Mouse (Mus musculus) hindlimb bud, embryonic 11.5 days (tissue): ENCODE measurements around the gene Nudt8.
"Not testable (repeated sequence)": the region's sequence is repeated elsewhere in the genome, so short reads cannot be mapped to it uniquely, and the experiment has no call there.

Source experiments
- DNase-seq: peaks from one replicate; pipeline ENCODE4 v3.0.0-alpha.2; 2012; ENCODE audit warnings: low read depth, low spot score; ENCODE audit errors: extremely low spot score

The Nudt8 gene

DNA sequence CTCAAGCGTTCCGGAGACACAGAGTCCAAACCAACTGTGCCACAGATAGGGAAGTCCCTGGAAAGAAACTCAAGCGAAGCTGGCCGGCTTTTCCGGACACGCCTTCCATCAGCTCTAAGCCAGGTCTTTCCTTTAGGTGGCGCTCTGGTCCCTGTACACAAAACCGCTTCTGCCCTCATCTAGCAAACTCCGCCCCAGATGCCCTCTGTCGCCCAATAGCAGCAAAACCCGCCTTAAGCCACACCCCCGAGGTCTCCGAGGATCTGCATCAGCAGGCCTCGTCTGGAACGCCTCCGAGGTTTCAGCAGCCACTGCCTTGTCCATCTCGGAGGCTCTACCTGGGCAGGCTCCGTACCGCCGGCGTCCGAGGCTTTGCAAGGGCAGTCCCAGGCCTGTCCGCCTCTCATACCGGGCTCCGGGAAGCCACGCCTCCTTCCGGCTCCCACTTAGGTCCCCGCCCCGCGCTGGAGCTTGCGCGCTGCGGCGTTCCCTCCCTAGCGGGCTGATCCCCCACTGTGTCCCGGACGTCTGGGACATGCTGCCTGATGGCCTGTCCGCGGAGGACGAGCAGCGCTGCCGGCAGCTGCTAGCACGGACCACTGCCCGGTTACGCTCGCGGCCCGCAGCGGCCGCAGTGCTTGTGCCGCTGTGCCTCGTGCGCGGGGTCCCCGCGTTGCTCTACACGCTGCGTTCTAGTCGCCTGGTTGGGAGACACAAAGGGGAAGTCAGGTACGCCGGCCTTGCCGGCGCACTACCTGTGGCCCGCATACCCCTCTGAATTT lies at the start of gene Nudt8, which contains the start of gene Gm49405:
Gene Nudt8, plus strand, starts transcription at position 462 of the 782 bp plus-strand sequence.
Gene Gm49405, plus strand, starts transcription at position 508 of the 782 bp plus-strand sequence.
- peak; percentile 97 for DNase-seq

DNA sequence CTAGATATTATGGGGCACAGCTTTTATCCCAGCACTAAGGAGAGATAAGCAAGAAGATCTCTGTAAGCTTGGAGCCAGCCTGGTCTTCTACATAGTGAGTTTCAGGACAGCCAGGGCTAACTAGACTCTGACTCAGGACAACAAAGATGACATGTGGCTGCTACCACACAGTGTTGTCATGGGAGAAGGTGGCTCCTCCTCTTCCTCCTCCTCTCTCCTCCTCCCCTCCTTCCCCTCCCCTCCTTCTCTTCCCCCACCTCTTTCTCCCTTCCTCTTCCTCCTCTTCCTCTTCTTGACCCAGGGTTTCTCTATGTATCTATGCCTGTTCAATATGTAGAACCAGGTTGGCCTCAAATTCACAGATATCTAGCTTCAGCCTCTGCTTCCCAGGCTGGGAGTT lies 48.9 kb upstream of the Nudt8 start:
- DNase-seq: no peak

DNA sequence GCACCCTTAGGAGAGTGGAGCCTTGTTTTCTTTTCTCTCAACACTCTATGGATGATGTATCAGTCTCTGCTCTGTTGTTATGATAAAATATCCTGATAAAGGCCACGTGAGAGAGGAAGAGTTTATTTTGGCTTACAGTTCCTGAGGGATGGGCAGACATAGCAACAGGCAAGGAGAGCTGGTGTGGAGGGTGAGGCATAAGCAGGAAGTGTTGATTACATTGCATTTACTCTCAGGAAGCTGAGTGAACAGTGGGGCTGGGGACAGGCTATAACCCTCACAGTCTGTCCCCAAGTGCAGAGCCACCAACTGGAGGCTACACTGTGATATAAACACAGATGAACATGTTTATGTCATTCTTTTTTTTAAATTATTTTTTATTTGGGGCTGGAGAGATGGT lies 48.3 kb upstream of the Nudt8 start:
- no peak for DNase-seq

DNA sequence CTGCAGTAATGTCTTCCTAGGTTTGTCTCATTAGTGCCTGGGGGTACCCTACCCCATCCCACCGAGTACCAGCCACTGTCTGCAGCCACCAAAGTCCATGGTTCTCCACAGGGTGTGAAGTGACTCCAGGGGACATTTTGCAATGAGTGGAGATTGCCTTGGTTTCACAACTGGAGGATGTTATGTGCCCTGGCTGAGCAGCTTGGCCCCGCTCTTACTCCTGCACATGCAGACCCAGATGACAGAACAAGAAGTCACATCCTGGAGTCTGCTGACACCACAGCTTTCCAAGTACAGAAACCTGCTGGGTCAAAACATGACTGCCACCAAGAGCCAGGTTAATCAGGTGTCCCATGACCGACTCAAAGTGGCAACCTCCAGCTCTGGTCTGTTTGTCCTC lies 45.3 kb upstream of the Nudt8 start:
- no peak for DNase-seq

DNA sequence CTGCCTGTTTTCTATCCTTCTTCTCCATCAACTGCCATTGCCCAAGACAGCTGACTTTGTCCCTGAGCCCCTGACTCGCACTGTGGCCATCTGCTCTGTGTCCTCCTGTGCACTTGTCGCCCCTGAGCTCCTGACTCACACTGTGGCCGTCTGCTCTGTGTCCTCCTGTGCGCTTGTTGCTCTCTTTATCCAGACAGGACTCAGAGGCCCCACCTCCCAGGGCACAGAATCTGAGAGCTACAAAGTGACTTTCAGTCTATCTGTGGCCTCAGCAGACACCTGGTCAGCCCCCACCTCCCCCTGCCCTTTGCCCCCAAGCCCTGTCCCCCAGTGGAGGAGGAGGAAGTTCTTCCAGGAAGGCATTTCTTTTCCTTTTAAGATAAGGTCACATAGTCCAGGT lies 44.6 kb upstream of the Nudt8 start:
- no peak for DNase-seq

DNA sequence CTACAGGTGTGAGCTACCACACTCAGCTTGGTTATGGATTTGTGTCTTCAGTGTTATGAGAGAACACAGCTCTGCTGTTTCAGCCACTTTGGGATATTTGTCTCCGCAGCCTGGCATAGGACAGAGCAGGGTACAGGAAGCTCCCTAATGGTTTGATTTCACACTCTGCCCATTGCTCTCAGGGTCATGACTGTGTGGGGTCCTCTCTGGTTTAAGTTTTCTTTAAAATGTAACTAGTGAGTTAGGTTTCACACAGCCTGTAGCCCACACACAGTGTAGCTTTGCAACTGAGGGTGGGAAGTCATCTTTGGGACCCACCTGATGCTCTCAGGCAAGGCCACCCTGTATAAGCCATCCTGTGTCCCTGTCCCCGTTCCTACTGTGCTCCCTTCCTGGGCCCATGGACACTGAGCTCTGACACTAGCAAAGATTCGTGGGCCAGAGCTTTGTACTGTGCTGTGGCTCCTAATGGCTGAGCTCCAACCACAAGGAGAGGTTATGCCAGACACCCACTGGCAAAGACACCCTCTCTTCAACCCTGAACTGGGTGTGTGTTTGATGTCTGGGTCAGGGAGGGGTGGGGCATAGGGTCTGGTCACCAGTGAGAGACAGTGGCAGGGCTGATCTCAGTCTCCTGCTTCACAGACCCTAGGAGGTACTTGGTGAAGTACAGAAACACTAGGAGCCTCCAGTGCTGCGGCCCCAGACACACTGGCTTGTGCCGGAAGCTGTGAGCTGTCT lies 42.9 kb upstream of the Nudt8 start:
- DNase-seq: not testable (repeated sequence)

DNA sequence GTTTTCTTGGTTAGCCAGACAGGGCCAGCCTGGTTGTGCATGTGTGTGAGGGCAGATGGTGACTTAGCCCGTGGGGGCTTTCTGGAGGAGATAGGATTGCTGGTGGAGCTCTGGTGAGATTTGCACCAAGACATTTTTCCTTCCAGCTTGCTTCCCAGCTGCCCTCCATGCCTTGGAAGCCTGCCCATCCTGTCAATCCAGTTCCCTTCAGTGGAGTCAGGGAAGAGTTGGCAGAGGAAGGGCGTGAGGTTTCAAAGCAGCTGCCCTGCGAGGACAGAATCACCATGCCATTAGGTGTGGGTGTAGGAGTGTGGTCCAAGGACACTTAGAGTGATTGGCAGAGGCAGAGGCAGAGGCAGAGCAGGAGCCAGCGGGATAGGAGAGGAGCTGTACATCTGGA lies 41.9 kb upstream of the Nudt8 start, which contains the start of gene Aldh3b3:
Gene Aldh3b3, plus strand, starts transcription at position 176 of the 400 bp plus-strand sequence.
- no peak for DNase-seq

DNA sequence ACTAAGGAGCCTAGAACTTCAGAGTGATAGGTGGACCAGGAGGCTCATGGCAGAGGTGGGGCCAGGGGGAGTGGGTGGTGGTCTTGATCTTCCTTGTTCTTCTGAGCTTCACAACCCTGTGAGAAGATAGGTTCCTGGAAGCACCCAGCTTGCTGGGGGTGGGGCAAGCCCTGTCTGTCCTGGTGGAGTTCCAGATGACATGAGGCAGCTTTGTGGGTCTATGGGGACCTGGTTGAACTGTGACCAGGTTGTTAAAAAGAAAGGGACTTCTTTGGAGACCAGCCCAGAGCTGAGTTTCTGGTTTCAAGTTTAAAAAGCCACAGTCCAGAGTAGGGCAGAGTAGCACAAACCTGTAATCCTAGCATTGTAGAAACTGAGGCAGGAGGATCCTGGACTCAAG lies 41.4 kb upstream of the Nudt8 start:
- no peak for DNase-seq

DNA sequence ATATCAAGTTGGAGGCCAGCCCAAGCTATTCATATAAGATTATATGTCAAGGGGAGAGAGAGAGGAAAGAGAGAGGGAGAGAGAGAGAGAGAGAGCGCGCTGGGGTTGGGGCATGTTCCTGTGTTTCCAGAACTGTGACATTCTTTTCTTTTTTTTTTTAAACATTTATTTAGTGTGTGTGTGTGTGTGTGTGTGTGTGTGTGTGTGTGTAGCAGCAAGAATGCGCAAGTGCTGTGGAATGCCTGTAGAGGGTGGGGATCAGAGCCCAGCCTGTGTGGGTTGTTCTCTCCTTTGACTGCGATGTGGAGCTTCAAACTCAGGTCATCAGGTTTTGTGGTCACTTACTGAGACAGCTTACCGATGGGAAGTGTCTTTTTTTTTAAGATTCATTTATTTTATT lies 40.2 kb upstream of the Nudt8 start:
- DNase-seq: no peak

DNA sequence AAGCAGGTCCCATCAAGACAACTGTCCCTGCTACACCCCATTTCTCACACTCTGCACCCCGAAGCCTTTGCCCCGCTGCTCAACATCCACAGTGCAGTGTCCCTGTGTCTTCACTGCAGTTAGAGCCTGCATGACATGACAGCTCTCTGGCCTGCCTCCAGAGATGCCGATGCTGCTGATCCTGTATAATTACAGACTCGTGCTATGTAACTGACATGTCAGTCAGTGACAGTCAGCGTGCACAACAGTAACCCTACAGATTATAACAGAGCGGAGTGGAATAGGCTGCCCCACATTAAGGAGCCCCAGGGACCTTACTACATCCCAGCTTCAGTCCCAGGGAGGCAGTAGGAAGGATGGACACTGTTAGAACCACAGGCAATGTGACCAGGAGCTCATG lies 38.6 kb upstream of the Nudt8 start:
- not testable (repeated sequence) for DNase-seq

DNA sequence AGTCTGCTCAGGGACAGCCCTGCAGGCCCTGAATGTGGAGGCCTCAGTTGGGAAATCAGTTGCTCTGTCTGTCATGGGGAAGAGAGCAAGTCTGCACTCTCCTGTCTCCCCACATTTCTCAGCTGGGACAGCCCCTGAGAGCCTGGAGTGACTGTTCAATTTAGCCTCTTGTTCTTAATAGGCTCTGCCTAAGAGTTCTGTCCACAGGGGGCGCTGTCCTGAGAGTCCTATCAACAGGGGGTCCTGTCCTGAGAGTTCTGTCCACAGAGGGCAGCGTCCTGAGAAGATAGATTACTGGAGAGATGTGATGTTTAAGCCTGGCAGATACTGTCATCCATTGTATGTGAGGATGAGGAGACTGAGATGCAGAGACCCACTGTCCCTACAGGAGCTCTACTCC lies 37.9 kb upstream of the Nudt8 start:
- DNase-seq: no peak

DNA sequence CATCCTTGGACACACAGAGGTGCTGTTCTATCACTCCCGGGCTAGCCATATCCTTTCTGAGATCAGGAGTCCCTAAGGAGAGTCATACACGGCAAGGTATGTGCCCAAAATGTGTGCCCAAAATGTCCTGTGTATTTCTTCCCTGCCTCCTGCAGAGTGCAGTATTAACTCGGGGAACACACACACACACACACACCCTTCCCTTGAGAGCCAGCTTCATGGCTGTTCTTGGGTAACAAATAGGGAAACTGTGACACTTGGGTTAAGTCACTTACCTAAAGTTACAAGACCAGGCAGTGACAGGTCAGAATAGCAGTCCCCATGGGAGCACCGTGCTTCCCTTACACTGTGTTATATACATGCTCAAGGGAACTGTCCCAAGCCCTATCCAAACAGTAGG lies 36.4 kb upstream of the Nudt8 start:
- DNase-seq: no peak

DNA sequence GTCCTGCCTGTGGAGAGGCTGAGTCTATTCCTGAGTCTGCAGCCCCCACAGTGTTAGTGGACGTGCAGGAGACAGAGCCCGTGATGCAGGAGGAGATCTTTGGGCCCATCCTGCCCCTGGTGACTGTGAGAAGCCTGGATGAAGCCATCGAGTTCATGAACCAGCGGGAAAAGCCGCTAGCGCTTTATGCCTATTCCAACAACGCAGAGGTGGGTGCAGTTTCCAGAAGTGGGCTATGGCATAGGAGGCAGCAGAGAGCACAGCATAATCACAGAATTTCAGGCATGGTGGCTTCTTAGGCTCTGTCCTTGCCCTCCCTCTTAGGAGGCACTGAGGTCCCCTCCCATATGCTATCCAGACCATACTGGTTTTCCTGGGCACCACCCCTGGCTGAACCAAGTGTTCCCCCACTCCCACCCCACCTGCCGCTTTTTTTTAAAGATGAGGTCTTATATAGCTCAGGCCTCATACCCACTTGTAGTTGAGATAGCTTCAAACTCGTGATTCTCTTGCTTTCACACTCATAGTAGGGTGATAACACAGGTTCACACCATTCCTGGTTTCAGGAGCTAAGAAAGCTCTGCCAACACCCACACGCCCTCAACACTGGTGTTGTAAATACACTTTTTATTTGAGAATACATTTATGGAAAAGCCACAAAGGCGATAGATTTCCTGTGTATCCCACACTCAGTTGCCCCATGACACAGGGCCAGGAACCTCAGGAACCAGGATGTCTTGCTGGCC lies 33.9 kb upstream of the Nudt8 start:
- no peak for DNase-seq

DNA sequence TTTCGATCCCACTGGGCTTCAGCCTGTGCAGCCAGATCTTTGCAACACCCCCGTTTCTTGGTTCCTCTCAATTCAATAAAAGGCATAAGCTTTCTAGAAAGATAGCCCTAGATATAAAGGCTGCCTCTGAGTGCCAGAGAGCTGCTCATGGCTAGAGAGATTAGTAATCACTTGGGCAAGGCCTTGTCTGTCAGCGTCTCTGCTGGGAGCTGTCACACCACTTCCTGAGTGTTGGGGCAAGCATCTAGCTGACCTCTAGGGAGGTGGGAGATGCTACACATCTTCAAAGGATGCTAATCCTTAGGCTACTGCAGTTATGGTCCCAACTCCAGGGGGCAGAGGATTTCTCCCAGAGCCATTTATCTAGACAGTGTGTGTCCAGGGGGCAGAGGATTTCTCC lies 33.1 kb upstream of the Nudt8 start:
- no peak for DNase-seq

DNA sequence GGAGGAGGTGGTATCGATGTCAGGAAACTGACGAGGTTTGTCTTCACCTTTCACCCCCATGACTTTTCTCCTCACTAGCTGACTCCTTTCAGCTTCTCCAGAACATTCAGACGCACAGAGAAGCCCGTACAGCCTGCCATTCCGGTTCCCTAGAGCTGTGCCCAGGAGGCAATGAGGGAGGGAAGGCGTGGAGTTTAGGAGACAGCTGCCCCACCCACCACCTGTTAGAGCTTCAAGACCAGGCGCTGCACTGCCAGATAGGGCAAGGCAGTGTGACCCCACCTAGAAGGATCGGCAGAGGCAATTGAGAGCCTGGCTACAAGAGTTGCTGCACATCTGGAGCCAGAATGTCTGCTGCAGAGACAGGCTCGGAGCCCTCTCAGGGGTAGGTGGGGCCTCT lies 28.2 kb upstream of the Nudt8 start, which contains the start of gene Aldh3b2:
Gene Aldh3b2, plus strand, starts transcription at position 100 of the 400 bp plus-strand sequence.
- no peak for DNase-seq

DNA sequence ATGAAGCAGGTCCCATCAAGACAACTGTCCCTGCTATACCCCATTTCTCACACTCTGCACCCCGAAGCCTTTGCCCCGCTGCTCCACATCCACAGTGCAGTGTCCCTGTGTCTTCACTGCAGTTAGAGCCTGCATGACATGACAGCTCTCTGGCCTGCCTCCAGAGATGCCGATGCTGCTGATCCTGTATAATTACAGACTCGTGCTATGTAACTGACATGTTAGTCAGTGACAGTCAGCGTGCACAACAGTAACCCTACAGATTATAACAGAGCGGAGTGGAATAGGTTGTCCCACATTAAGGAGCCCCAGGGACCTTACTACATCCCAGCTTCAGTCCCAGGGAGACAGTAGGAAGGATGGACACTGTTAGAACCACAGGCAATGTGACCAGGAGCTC lies 25.8 kb upstream of the Nudt8 start:
- DNase-seq: not testable (repeated sequence)

DNA sequence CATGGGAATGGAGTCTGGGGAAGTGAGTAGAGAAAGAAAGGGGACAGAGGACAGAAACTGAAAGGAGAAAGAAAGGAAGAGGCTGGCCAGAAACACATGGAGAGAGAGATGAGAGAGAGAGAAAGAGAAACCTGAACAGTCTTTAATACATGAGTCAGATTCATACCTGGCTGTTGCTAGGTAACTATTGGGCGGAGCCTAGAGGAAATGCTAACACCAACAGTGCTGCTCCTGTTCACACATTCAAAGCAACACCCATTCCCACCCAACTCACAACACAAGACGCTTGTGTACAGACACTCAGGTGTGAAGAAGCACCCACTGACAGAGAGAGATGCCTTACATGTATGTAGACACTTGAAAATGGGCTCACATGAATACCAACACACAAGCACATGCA lies 24.5 kb upstream of the Nudt8 start:
- DNase-seq: no peak

DNA sequence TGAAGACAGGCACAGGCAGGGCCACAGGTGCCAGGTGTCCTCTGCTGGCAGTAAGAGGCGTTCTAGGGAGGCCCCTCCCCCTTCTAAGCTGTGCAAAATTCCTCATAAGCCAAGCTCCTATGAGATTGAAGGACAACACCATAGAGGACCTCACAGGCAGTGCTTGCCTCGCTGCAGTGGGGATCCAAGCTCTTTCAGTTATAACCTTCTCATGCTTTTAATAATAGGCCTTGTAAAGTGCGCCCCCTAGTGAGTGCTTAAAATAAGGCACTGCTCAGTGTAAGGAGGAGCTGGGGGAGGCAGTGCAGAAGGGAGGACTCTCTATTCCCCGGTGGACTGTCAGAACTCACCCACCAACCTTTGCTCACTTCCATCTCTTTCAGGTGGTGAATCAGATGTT lies 20.1 kb upstream of the Nudt8 start:
- DNase-seq: peak; percentile 68

DNA sequence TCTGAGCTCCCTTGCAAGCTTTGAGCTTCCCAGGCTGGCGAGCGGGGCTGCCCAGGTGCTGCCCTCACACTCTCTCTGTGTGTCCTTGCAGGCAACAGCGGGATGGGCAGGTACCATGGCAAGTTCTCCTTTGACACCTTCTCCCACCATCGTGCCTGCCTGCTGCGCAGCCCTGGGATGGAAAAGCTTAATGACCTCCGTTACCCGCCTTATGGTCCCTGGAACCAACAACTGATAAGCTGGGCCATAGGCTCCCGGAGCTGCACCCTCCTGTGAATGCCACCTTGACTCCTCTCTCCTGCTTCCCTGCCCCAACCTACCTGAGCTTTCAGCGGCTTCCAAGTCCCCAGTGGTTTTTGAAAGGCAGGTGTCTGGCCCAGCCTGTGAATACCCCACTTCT lies 19.5 kb upstream of the Nudt8 start:
- DNase-seq: no peak

DNA sequence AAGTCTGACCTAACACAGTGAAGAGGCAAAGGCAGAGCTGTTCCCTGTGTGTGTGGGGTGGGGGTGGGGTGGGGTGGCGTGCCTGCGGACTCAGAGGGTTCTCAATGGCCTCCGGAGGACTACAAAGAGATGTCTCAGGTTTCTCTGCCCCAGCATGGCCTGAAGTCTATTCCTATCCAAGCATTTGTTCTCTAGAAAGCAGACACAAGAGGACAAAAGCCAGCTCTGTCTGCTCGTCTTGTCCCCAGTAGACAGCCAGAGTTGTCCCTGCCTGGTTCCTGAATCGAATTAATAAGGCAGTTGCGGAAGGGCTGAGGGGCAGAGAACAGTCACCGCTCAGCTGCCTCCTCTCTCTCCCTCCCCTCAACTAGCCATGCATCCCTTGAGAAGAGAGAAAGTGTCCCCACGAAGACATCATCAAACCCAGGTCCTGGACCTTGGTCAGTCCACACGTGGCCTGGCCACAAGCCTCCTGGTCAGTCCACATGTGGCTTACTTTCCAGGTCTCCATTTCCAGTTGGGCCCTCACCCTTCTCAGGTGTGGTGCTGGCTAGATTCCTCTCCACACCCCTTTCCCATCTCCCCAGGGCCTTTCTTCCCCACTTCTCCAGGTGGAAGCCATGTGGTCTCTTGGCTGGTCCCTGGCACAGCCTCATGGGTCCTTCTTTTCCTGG lies 16.7 kb upstream of the Nudt8 start:
- DNase-seq: no peak

DNA sequence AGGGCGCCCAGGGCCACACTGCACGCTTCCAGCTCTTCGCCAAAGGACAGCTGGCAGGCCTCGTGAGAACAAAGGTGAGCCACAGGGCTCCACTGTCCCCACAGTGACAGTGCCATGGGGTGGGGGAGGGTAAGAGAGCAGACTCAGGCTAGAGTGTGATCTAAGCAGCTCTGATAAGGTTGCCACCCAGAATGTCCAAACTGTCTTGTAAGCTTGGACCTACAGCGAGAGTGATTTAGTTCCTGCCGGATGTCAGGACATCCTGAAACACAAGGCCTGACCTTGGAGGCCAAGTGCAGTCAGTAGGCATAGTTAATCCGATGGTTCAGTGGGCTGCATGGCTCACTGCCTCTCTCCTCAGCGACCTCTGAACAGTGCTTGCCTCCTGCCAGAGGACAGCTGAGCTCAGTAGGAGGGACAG lies 15.1 kb upstream of the Nudt8 start:
- DNase-seq: no peak
